Mouse (Mus musculus): ENCODE results near the gene Gstm2.

The Gstm2 gene

DNA sequence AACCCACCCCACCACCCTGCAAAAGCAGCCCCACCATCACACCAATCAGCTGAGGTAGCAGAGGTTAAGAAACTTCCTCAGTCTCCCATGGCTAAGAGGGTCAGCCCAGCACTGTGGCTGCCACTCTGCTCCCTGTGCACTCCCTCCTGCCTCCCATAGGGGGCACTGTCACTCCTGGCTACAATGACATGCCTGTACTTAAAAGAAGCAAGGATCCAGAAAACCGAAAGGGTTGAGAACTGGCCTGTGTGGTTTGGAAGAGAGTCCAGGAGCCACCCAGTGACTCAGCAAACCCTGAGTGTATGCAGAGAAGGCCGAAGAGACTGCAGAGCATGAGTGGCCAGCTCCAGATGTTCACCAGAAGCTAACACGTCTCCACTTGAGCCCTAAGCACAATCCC is 46.9 kb downstream of the Gstm2 start:
- ChIA-PET CTCF (interaction anchor here in 3 of 4 experiments (0.6 to 1.7 kb wide), 28 partner anchors 8 to 225 kb away, joined by 3 to 6 read pairs (median 3); partner anchors contain the start of genes Gstm4 (in 2 of the 3), Gnai3 (in 1 of the 3), Gstm1 (in 1 of the 3) and Gstm7 (in 1 of the 3)), POLR2A (interaction anchor here (0.6 to 2.9 kb wide), 9 partner anchors 8 to 207 kb away, joined by 3 to 14 read pairs (median 4); partner anchors contain the start of genes Gstm7 (in 3 of the 4), Gstm1 (in 1 of the 4) and Gstm4 (in 1 of the 4))

DNA sequence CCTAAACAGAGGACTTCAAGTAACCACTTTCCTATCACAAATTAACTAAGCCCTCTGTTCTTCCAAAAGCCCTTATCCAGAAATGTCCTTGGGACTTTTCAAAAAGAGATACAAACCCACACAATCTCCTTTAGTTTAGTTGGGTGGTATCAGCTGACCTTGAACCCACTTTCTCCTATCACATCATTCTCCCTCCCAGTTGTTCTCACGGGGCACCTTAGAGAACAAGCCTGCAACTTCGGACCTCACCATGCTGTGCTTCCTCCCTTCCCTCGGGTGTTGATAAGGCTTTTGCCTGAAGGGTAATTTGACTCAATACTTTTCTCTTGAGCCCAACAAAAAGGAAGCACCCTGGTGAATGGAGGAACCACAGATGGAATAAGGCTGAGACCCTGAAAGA is 50.4 kb downstream of the Gstm2 start:
- ChIA-PET POLR2A (interaction anchor here in 1 of 4 experiments (0.8 to 1.2 kb wide), 2 partner anchors 10 to 134 kb away, joined by 3 to 4 read pairs; no protein-coding TSS in a partner anchor), CTCF (no interaction called here)

DNA sequence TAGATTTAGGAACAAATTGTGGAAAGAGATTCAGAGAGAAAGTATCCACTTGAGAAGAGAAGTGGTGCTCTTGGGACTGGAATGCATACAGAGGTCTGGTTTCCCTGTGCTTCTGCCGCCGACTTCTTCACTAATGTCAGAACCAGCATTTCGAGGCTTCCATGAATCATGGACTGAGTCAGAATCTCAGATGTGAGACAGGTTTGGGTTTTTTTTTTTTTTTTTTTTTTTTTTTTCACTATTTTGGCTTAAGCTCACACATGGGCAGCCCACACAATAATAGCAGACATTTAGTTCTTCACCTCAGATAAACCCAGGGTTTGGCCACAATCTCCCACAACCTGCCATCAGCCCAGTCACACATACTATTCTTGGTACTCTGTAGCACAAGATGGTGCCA is 51.0 kb downstream of the Gstm2 start:
- POLR2A ChIA-PET = interaction anchor here in 1 of 4 experiments (0.8 kb wide), 1 partner anchor 135 kb away, joined by 4 read pairs; no protein-coding TSS in a partner anchor
- CTCF ChIA-PET = no interaction called here

DNA sequence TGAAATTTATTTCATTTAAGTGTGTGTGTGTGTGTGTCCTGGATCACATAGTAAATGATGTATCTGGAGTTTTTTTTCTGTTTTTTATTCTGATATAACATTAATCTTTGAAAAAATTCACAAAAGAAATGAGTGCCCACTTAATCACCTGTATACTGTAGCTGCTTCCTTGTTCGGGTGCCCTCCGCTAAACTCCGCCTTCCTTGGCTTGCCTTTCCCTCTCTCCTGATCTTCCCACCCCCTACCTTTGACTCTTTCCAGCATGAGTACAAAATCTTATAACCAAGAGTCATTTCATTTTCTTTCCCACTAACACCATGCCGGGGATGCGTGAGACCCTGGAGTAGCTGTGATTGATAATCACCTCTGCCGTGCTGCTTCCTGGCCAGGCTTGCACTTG is 54.1 kb downstream of the Gstm2 start:
- ChIA-PET POLR2A (interaction anchor here (0.6 to 4.1 kb wide), 58 partner anchors 7 to 659 kb away, joined by 3 to 37 read pairs (median 4); partner anchors contain the start of genes Gnai3 (in 3 of the 4), Gstm2 (in 3 of the 4), Gstm4 (in 3 of the 4) and Gstm6 (in 3 of the 4)), CTCF (interaction anchor here (0.6 to 2.6 kb wide), 31 partner anchors 7 to 908 kb away, joined by 3 to 46 read pairs (median 5); partner anchors contain the start of genes Gstm6 (in 4 of the 4), Gstm1 (in 3 of the 4), Cyb561d1 (in 1 of the 4) and Gstm4 (in 1 of the 4))
